Mouse (Mus musculus): ENCODE results near the gene Zcchc7.

- TF ChIP-seq CTCF (IDR thresholded peaks at IDR 0.05; ENCODE audit: low read depth, low read length) (no peak), POLR2A (IDR thresholded peaks at IDR 0.05; ENCODE audit: borderline replicate concordance, low read depth, low read length) (no peak)
Measured at GRCm38 (mm10) chr4:44740471-44740870, 15.2 kb upstream of the Zcchc7 start.
